Mouse (Mus musculus) heart, postnatal 36 days (tissue): ENCODE measurements at regions not wholly inside any gene's neighbourhood (a gene's known extent, or its start where the extent isn't known, plus 50 kb on each side); places are given as distances from the start of the nearest gene placed in this dataset.
A peak's percentile ranks its signal among the peaks of the same experiment; 100 is the strongest.

Experiments
- DNase-seq, 2 experiments: peaks; one replicate each; pipeline ENCODE4 v3.0.0; 2021 to 2022
- intact Hi-C: fragments of 180-260 bp; cut with DNase I; formaldehyde crosslinking; loops from one replicate; pipeline ENCODE4 v1.15.1; 2025

DNA sequence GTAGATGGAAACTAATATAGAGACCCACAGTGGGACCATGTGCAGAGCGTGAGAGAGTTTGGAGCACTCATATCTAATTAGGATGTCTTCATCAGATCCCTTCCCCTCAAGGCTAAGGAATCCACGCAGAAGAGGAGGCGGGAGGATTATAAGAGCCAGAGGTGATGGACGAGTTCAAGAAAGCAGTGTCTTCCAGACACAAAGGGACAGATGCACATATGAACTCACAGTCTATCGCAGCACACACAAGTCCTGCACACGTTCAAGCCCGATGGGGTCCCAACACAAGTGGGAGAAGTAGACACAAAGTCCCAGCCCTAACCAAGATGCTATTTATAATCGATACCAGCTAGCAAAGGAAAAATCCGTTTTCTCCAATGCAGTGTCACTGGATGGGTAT, 114.6 kb downstream of the Erv3 start:
- DNase-seq: no peak
- intact Hi-C loops: no loop called here

DNA sequence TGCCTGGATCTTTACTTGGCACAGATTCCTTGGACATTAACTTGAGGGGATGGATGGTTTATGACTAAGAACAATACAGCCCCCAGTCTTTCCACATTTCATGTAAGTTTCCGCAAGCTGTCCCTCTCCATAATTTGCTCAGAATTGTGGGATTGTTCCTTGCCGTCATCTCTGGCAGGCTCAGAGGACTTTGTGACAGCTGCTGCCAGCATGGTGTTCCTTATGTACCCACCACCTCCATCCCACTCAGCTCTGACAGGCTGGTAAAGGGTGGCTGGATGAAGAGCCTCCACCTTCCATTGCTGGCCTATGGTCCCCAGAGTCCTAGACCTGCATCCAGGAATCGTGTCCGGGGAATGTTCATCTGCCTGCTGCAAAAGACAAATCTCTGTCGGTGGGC, 119.1 kb downstream of the Erv3 start:
- no peak for DNase-seq
- intact Hi-C loops: no loop called here

DNA sequence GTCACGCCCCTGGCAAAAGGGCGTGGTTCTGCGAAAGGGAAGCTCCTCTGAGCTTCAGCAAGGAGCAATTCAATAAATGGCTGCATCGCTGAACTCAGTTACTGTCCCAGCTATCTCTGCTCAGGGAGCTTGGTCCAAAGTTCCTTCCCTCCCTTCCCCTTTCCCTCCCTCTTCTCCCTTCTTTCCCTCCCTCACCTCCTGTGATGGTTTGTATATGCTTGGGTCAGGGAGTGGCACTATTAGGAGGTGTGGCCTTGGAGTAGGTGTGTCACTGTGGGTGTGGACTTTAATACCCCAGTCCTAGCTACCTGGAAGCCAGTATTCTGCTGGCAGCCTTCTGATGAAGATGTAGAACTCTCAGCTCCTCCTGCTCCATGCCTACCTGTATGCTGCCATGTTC, 120.5 kb downstream of the Erv3 start:
- DNase-seq: no peak
- intact Hi-C loops: no loop called here

DNA sequence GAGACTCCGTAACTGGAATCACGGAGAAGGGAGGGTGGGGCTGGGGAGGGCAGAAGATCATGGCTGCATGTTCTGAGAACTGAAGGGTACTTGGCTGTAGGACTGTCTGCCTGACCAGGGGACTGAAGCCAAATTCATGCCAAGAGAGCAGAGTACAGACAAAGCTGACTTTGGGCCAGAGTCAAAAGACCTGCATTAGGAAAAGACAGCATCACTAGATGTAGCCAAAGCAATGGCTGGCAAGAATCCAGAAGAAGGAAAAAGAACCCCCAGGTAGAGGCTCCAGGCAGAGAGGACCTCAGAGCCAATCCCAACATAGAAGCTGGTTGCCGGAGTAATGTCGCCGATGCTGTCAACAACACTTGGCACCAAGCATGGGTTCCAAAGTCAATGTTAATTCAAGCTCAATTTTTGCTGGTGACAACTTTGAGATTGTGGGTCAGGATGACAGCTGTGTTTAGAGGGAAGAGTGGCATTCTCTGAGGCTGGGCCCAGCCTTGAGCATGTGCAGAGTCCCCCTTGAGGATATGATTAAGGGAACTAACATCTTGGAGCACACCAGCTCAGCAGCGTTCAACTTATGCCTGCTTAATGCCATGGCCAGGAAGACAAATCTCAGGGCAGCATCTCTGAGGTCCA, 124.7 kb downstream of the Erv3 start:
- DNase-seq: peak in 1 of 2 experiments; percentile 4
- intact Hi-C loops: no loop called here

DNA sequence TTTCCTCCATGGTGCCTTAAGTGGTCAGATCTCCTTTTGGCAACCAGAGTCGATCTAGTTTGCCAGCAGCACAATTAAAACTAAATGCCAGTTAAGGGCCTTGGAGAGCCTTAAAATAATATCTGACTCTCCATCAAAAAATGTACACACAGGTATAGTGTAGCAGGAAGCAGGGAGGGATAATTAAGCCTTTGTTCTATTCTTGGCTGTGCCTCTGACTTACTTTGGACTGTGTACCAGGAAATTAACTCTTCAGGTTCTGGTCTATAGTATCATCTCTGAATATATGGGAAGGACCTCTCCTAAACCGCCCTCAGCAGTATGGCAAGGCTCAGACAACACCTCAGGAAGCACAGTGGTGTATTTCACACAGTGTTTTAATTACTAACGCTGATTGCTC, 133.0 kb downstream of the Erv3 start:
- no peak for DNase-seq
- intact Hi-C loops: no loop called here

DNA sequence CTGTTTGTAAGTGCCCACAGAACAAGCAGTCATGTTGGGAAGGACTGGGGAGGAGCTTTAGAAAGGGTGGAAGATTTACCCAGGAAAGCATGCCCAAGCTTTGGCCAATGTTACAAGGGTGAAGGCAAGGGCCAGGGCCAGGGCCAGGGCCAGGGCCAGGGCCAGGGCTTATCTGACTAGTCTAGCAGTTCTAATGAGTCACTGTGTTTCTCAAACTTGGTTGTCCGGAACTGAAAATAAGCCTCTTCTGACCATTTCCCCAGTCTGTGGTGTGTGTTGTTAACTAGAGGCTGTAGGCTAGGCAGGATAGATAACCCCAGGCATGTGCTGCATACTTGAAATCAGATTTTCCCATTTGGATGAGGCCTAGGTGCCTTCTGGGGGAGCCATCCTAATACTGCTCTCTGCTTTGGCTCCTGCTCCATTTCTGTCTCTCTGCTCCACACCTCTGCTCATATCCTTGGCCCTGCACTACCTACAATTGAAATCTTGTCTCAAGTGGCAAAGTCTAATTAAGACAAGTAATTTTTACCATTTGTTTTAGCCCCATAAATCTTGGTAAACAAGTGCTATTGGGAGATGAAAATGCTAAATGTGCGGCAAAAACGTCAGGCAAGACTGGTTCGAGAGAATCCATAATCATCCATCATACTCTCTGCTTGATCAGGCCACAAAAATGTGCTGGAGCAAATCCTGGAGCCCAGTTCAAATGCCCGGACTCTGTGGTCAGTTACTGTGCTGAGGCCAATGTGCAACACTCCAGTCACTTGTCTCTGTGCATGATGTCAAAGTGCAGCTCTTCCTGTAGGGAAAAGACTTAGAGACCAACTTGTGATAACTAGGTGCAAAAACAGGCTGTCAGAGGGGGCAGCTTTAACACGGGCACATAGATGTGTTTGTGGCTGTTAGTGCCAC, 137.7 kb downstream of the Erv3 start:
- intact Hi-C loops: no loop called here
- DNase-seq: no peak

DNA sequence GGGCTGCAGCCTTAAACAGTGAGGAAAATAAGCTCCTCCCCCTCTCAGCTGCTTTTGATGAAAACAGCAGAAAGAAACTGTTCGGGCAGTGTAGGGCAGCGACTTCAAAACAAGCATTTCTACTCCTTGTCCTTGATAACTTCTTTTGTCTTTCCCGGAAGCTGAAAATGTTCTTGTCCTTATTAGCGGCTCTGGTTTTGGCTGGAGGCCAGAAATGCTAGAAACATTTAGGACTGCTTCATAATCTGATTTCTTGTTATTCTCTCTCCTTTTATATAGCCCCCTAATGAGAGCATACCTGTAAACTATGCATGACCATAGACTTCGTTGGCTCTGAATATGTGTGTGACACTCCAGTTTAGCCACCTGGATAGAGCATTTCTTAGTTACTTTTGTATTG, 142.0 kb downstream of the Erv3 start:
- intact Hi-C loops: no loop called here
- DNase-seq: no peak

DNA sequence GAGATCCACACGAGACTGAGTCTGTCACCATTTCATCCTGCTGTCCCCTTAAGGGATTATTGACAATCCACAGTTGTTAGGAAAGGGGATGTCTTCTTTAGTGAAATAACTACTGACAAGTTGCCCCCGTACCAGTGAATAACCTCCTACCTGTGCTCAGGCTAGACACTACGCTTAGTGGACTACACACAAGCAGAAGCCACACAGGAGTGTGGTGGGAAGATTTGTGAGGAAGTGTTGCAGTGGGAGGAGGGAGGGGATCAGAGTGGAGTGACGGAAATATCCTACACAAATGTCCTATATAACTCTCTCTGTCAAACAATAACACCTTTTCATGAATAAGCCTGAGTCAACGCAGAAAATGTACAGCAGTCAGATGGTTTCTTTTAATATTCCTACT, 142.7 kb downstream of the Erv3 start:
- intact Hi-C loops: no loop called here
- no peak for DNase-seq

DNA sequence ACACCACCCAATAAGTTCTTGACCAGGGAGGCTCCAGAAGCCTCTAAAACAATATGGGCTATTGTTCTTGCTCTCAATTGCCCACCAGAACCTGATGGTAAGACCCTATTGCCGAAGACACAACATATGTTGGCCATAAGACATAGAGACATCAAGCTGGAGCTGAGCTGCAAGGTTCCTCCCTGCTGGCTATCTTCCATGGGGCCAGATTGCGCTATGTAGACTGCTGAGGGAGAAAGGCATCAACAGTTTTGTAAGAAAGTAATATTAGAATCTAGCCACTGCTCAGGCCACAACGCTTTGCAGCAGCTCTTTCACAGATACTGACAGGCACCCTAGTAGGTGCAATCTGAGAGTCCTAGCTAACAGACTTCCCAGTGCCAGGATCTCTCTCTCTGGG, 144.2 kb downstream of the Erv3 start:
- intact Hi-C loops: no loop called here
- DNase-seq: no peak

DNA sequence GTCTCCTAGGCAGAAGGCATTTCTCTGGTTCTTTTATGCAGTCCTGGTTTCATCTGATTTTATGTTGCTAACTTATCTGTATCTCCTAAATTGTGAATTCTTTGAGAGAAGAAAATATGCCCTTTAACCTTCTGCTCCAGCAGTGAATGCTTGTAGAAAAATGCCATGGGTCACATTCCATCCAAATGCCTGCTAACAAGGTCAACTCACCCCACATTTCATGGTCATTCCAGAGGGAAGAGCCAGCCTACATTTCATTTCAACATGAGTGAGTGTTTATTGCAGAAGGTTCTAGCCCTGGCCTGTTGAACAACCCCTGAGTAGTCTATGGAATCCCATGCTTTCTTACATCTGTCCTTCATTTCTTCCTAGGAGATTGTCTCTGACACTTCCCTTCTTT, 147.7 kb downstream of the Erv3 start:
- intact Hi-C loops: no loop called here
- DNase-seq: no peak

DNA sequence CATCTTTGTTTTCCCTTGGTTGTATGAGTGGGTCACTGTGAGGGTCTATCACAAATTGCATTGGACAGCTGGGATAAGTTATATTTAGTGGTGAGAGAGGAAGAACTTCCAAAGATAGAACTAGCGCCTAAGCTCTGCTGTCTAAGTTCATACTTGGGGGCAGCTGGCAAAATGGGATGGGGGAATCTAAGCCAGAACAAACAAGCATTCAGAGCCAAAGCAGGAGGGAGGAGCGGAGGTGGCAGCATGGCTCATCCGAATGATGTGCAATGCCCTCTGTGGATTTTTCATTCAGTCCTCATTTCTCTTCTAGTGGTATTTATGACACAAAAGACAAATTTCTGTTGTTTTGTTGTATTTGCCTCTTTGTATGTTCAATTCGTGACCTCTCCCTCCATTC, 144.5 kb upstream of the Adra1d start:
- intact Hi-C loops: no loop called here
- no peak for DNase-seq

DNA sequence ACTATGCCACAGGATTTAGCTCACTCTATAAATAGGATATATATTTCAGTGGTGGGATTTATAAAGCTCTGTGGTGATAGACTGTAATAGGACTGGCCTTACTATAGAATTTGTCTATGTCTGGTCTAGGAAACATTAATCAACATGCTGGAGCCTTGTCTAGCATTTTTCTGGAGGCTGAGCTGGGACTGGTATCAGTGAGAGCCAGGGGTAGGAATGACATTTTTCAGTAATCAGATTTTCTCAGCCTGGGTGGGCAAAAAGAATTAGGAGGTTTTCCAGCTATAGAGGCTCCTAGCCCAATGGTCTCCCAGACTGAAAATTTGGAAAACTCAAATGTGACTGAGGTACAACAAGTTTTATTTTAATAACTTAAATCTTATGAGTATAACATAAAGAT, 142.3 kb upstream of the Adra1d start:
- DNase-seq: no peak
- intact Hi-C loops: no loop called here

DNA sequence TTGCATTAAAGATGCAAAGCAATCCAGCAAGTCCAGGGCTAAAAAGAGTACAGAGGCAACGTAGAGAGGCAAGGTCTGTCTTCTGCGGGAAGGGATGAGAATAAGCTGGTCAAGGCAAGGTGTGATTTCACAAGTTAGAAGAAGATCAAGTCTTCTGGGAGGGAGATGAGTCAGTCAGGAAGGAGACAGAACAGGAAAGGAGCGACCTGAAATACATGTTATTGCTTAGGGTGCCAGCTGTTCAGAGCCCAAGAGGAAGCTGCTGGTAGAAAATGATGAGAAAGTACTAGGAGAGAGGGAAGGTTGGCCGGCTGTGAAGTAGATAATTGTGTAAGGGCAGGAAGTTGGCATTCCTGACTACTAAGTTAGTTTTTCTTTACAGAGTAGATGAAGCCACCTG, 140.1 kb upstream of the Adra1d start:
- DNase-seq: no peak
- intact Hi-C loops: no loop called here

DNA sequence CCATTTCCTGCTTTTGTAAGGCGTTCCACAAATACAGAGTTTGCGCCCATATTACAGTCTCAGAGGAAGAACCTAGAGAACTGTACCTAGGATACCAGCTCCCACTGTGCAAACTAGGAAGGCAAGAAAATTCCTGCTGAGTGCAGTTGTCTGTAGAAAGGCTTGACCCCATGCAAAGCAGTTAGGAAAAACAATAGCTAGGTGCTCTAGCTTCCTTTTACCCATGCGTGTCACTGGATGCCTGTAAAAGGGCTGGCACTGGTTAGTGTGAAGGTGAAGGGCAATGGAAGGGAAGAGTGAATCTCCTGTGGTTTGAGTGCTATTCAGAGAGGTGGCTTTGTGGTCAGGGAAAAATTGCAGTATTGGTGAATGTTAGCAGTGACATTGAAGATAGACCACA, 137.7 kb upstream of the Adra1d start:
- no peak for DNase-seq
- intact Hi-C loops: no loop called here

DNA sequence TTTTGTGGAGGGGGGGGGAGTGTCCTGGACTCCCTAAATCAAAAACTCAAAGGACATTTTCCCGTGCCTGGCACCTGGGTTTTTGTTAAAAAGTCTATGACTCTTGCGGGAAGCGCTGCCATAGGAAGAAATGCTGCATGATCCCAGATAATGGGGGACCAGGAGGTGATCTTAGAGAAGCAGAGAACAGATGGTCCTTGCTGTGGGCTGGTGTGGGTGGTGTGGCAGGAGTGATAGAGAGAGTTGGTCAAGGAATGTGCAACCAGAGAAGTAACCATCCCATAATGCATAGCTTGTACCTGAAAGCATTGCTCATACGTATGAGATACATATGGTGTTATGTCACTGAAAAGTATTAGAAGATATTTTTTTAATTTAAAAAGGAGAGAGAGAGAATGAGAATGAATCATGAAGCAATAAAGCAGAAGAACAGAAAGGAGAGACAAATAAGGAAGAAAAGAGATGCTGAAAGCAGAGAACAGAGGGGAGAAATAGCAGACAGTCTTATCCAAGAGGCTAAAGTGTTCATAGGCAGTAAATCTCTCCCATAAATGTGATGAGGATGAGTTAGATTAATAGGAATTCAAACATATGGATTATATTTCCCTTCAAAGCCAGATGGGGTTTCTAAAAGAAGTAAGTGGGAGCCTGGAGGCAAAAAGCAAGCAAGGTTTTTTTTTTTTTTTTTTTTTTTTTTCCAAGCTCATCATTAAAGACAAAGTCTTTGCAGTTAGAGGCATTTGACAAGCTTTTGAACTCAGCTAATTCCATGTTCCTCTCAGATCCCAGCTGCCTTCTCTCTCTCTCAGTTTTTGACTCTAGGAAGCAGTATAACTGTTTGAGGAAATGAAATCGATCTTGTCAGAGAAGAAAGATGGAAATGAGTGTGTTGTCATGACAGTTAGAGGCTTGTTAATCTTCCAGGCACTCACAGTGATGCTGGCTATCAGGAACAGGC, 136.2 kb upstream of the Adra1d start:
- DNase-seq: no peak
- intact Hi-C loops: no loop called here

DNA sequence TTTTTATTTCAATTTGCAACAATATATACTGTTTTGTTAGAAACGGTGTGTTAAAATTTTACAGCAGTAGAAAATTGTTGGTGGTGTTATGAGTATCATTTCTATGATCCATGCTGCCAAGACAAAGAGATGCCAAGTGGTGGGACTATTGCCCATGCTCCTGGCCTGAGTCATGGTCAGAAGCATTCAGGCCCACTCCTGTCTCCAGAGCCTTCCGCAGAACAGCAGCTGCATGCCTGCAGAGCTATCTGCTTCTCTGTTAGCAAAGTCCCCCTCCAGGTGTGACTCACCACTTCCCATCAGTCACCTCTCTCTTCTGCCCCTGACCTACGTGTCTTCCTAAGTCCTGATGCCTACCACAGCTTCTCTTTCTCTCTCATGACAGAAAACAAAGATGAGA, 134.2 kb upstream of the Adra1d start:
- no peak for DNase-seq
- intact Hi-C loops: no loop called here

DNA sequence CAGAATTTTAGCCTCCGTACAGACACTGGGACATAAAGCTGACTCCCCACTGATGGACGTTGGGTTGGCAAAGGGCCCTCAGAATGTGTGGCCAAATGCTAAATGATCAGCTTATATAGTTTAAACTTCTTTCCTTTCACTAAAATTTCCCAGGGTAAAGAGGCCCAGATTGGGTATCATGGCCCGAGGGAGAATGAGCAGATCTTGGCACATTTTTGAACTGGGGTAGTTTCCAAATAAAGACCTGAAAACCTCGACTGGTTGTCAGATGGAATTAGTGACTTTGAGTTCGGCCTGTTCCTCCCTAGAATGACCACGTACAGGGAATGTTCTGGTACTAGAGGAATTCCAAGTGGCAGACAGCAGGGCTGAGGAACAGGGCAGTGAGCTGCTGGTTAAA, 127.9 kb upstream of the Adra1d start:
- intact Hi-C loops: no loop called here
- DNase-seq: no peak

DNA sequence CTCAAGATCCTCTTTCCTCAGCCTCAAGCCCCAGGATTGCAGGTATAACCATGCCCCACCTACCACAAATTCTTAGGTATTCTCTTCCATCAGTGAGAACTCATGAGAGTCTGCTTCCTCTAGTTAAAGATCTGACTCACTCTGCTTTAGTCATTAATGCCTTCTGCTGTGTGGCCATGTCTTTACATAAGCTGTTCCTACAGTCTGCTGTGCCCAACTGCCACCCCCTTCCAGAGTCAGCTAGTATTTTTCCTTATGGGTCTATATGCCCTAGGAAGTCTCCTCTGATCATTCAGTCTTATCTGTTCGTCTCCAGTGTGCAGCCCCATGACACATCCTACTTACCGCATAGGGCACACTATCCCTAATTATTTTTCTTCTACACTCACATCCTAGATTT, 126.2 kb upstream of the Adra1d start:
- DNase-seq: no peak
- intact Hi-C loops: no loop called here

DNA sequence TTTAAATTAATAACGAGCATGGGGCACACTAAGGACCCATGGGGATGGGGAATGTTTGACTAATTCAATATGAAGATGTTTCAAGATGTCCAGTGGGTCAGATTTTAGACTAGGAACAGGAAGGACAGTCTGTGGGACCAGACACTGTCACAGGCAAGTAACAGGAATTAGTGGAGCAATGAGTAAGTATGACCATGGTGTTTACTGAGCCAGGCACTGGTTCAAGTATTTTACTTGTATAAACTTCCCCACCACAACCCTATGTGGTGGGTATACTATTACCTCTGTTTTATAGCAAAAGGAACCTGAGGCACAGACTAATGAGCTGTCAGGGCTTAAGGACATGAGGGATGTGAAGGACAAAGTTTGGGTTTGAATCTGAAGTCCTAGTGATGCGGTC, 125.4 kb upstream of the Adra1d start:
- DNase-seq: no peak
- intact Hi-C loops: no loop called here

DNA sequence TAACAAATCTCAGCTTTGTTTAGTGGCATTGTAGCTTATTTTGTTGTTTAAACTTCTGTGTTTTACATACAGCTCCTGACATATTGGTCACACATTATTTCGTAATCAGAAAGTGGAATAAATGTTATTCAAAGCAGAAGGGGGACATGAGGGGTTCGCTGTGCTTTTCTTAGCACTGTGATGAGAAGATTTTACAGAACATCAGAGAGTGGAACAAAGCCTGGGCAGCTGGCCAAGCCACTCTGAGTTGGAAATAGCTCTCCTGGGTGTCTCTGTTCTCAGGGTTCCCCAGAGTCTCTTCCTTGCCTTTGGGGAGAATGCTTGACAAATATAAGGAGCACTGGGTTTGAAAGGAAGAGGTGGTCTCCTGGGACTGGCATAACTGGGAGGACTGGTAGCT, 124.7 kb upstream of the Adra1d start:
- intact Hi-C loops: no loop called here
- peak; percentile 44 to 53 for DNase-seq

DNA sequence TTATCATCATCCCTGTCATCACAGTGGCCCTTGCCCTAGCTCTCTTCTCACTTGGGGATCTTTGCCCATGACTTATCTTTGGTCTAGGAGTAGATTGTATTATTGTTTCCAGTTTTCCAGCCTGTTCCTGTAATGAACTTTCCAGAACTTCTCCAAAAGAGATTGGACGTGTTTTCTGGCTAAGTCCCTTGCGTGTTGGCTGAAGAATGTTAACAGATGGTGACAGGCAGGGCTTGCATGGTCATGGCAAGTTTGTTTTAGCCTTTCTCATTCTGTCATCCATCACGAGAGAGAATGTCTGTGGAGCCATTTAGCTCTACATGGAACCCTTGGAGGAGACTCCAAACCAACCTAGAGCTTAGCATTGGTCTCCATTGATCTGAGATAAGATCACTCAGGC, 123.2 kb upstream of the Adra1d start:
- intact Hi-C loops: no loop called here
- peak in 1 of 2 experiments; percentile 6 for DNase-seq
